Mouse (Mus musculus): Measurements from ENCODE around the gene Tor1aip1.

- TF ChIP-seq CTCF (IDR thresholded peaks at IDR 0.05; ENCODE audit: insufficient read depth, low read depth, low read length), result no peak
- no peak for TF ChIP-seq POLR2A (IDR thresholded peaks at IDR 0.05; ENCODE audit: insufficient read depth, low read depth, low read length)
These were observed 48.3 kb upstream of the Tor1aip1 start for GRCm38 (mm10) chr1:156084603-156085002.
